20 mouse cellular contexts compared by ENCODE assay signal in the genomic region with DNA sequence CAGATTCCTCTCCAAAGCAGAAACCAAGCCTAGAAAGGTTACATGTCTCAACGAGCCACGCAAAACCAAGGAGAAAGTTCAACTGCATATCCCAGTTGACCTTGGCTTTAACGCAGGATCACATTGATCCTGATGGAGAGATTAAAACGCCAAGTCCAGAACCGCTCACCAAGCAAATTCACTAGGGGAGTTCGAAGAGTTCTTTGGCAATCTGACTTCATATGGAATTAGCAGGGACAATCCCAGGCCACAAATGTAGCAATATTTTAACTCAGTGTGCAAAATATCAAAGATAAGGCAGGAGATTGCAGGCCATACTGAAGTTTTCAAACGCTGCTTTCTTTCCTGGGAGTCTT.
A peak's percentile ranks its signal among the peaks of the same experiment; 100 is the strongest.
DNase-seq lines count a peak whose midpoint lies in the region; ATAC-seq and TF ChIP-seq lines count a peak whose summit lies in the region.
"Had no signal": no experiment of that assay in that cellular context is flagged by ENCODE, and none has a peak within 500 bp of the region (broad histone marks: within the 10 kb centered on the region; RNA-seq: fewer than 3 reads in every experiment).

No protein-coding gene starts in this region.

- TF ChIP-seq CTCF in lung, embryonic 14.5 days (IDR thresholded peaks at IDR 0.05; ENCODE audit: low read depth) = no peak
- TF ChIP-seq CTCF in lung, adult 2 months (IDR thresholded peaks at IDR 0.05; ENCODE audit: insufficient read depth, low read length) = no peak

- no peak overlapping the region for H3K4me3 ChIP-seq in heart, embryonic 10.5 days
- no peak overlapping the region for H3K4me3 ChIP-seq in lung, embryonic 14.5 days (ENCODE audit: low read depth, low read length)
- no peak overlapping the region for H3K4me3 ChIP-seq in lung, adult 2 months (replicated peaks; ENCODE audit: extremely low read depth, low read depth, low read length)
- H3K4me3 ChIP-seq: embryonic facial prominence, embryonic 12.5 days; forebrain, embryonic 15.5 days; heart, embryonic 12.5 days; hindbrain, embryonic 15.5 days had no signal

- 84% methylated on average over 7 of the region's 7 CpGs for WGBS in heart, embryonic 10.5 days
- 71% methylated on average over 7 of the region's 7 CpGs for WGBS in lung, embryonic 14.5 days
- 69% methylated on average over 7 of the region's 7 CpGs for WGBS in lung, adult 2 months

- no peaks in the 10 kb centered on the region for H3K9me3 ChIP-seq in heart, embryonic 10.5 days
- H3K9me3 ChIP-seq in lung, embryonic 14.5 days (ENCODE audit: low read depth, low read length) = no peaks in the 10 kb centered on the region
- H3K9me3 ChIP-seq: embryonic facial prominence, embryonic 12.5 days; forebrain, embryonic 15.5 days; heart, embryonic 12.5 days; hindbrain, embryonic 15.5 days had no signal

- no peaks in the 10 kb centered on the region for H3K4me1 ChIP-seq in heart, embryonic 10.5 days
- no peaks in the 10 kb centered on the region for H3K4me1 ChIP-seq in lung, embryonic 14.5 days (ENCODE audit: insufficient read depth)
- H3K4me1 ChIP-seq in lung, adult 2 months (ENCODE audit: control insufficient read depth, insufficient read depth, low read length) = no peaks in the 10 kb centered on the region
- H3K4me1 ChIP-seq: forebrain, embryonic 15.5 days; heart, embryonic 12.5 days; hindbrain, embryonic 15.5 days had no signal

- no peaks in the 10 kb centered on the region for H3K27me3 ChIP-seq in heart, embryonic 10.5 days (ENCODE audit: insufficient read depth, poor library complexity, severe bottlenecking)
- no peaks in the 10 kb centered on the region for H3K27me3 ChIP-seq in lung, embryonic 14.5 days (ENCODE audit: insufficient read depth, low read length)
- H3K27me3 ChIP-seq: CH12.LX; embryonic facial prominence, embryonic 12.5 days; forebrain, embryonic 15.5 days; heart, embryonic 12.5 days; hindbrain, embryonic 15.5 days; Patski had no signal

- no peak overlapping the region for H3K9ac ChIP-seq in lung, embryonic 14.5 days
- H3K9ac ChIP-seq: embryonic facial prominence, embryonic 12.5 days; forebrain, embryonic 15.5 days; heart, embryonic 12.5 days; hindbrain, embryonic 15.5 days had no signal

- H3K27ac ChIP-seq in heart, embryonic 10.5 days = no peak overlapping the region
- peak overlapping the region; percentile 38; the same call in 1 of the 2 replicates for H3K27ac ChIP-seq in lung, embryonic 14.5 days (ENCODE audit: low read depth)
- H3K27ac ChIP-seq: embryonic facial prominence, embryonic 12.5 days; forebrain, embryonic 15.5 days; hindbrain, embryonic 15.5 days had no signal

- H3K4me2 ChIP-seq in lung, embryonic 14.5 days = no peak overlapping the region
- H3K4me2 ChIP-seq: embryonic facial prominence, embryonic 12.5 days; forebrain, embryonic 15.5 days; heart, embryonic 12.5 days; hindbrain, embryonic 15.5 days had no signal

- no peaks in the 10 kb centered on the region for H3K36me3 ChIP-seq in heart, embryonic 10.5 days
- no peaks in the 10 kb centered on the region for H3K36me3 ChIP-seq in lung, embryonic 14.5 days (ENCODE audit: insufficient read depth)
- H3K36me3 ChIP-seq: embryonic facial prominence, embryonic 12.5 days; forebrain, embryonic 15.5 days; heart, embryonic 12.5 days; hindbrain, embryonic 15.5 days had no signal

- TF ChIP-seq POLR2A in lung, adult 2 months (IDR thresholded peaks at IDR 0.05; ENCODE audit: borderline replicate concordance, extremely low read depth, low read depth, low read length) = no peak

- no peak for ATAC-seq in lung, embryonic 14.5 days (ENCODE audit: insufficient read depth)
- ATAC-seq: activated CD4-positive, CD25-positive, alpha-beta regulatory T cell, adult 4 months; forebrain, embryonic 15.5 days; Patski had no signal

- DNase-seq in heart, adult 8-10 months (ENCODE audit: low spot score) = peak; percentile 25
- DNase-seq in heart, embryonic 10.5 days (ENCODE audit: low spot score) = no peak
- peak; percentile 12 for DNase-seq in lung, embryonic 14.5 days
- no peak for DNase-seq in lung, postnatal 36 days
- peak; percentile 2 for DNase-seq in lung, postnatal 14 days
- no peak for DNase-seq in lung, adult 2 months
- DNase-seq in left cerebral cortex, adult 18-20 months (ENCODE audit: low spot score in 2 of 2) = no peak
- DNase-seq: adrenal gland, postnatal 14 days; cerebellum, adult 11-12 months; cerebellum, adult 9-10 months; cerebellum, postnatal 25 days; gastrocnemius, postnatal 10 days; heart, postnatal 36 days had no signal

Comparison
In these comparisons a context has a peak if more than half of its experiments do, and no peak if none do; other contexts are left out.
1. DNase-seq: peak in heart, adult 8-10 months (single experiment), lung, embryonic 14.5 days (single experiment) and lung, postnatal 14 days (single experiment); none in heart, embryonic 10.5 days (single experiment), lung, postnatal 36 days (single experiment), lung, adult 2 months (single experiment) and left cerebral cortex, adult 18-20 months (0 of 2).